Mouse (Mus musculus) CH12.LX (cell line): ENCODE measurements at regions not wholly inside any gene's neighbourhood (a gene's known extent, or its start where the extent isn't known, plus 50 kb on each side); places are given as distances from the start of the nearest gene placed in this dataset.

Experiments
- CHD1 ChIP-seq: IDR thresholded peaks from 2 replicates; pipeline ENCODE4 v1.6.1; 2012; ENCODE audit warnings: low read depth, low read length, improper control_type of control experiment, inconsistent platforms
- CHD2 ChIP-seq: IDR thresholded peaks from 2 replicates; pipeline ENCODE4 v1.6.1; 2011; ENCODE audit warnings: low read length, improper control_type of control experiment
- CTCF ChIP-seq, 2 experiments: IDR thresholded peaks in 1 of 2; conservative IDR thresholded peaks in 1 of 2; 2 replicates each; pipeline ENCODE4 v1.5.1; 2011 to 2012; ENCODE audit warnings: low read depth in 2 of 2, low read length in 2 of 2, improper control_type of control experiment in 1 of 2, inconsistent platforms in 1 of 2, mild to moderate bottlenecking in 1 of 2, moderate library complexity in 1 of 2
- EP300 ChIP-seq: IDR thresholded peaks from 2 replicates; pipeline ENCODE4 v1.6.1; 2011; ENCODE audit warnings: low read length, improper control_type of control experiment
- HCFC1 ChIP-seq: IDR thresholded peaks from 2 replicates; pipeline ENCODE4 v1.6.1; 2012; ENCODE audit warnings: low read depth, mild to moderate bottlenecking, inconsistent platforms, low read length, improper control_type of control experiment
- NELFE ChIP-seq: IDR thresholded peaks from 2 replicates; pipeline ENCODE4 v1.6.1; 2011; ENCODE audit warnings: low read depth, low read length, improper control_type of control experiment
- POLR2AphosphoS2 ChIP-seq: IDR thresholded peaks from 2 replicates; pipeline ENCODE4 v1.6.1; 2011; ENCODE audit warnings: low read depth, low read length, improper control_type of control experiment
- RAD21 ChIP-seq: IDR thresholded peaks from 2 replicates; pipeline ENCODE4 v1.6.1; 2011; ENCODE audit warnings: low read depth, mild to moderate bottlenecking, low read length, improper control_type of control experiment, moderate library complexity
- UBTF ChIP-seq: IDR thresholded peaks from 2 replicates; pipeline ENCODE4 v1.6.1; 2012; ENCODE audit warnings: low read depth, mild to moderate bottlenecking, inconsistent platforms, low read length, improper control_type of control experiment, moderate library complexity
- ZKSCAN1 ChIP-seq: IDR thresholded peaks from 2 replicates; pipeline ENCODE4 v1.6.1; 2012; ENCODE audit warnings: low read depth, inconsistent platforms, low read length, improper control_type of control experiment, borderline replicate concordance
- ZNF384 ChIP-seq: IDR thresholded peaks from 2 replicates; pipeline ENCODE4 v1.6.1; 2012; ENCODE audit warnings: low read depth, low read length, improper control_type of control experiment, inconsistent platforms

GRCm38 (mm10) chr3:15186731-15187130 is 145.4 kb downstream of the Gm9733 start:
- no peak for TF ChIP-seq CHD1
- no peak for TF ChIP-seq EP300
- no peak for TF ChIP-seq RAD21
- TF ChIP-seq CTCF (conservative IDR thresholded peaks at IDR 0.05 in 1 of 2, IDR thresholded peaks at IDR 0.05 in 1 of 2; ENCODE audit: low read depth in 2 of 2, low read length in 2 of 2): no peak
- no peak for TF ChIP-seq UBTF
- no peak for TF ChIP-seq POLR2AphosphoS2
- TF ChIP-seq NELFE: no peak
- no peak for TF ChIP-seq ZKSCAN1
- TF ChIP-seq ZNF384: no peak
- no peak for TF ChIP-seq CHD2
- TF ChIP-seq HCFC1: no peak
